ENCODE assay signal across 12 mouse cellular contexts in the genomic region with DNA sequence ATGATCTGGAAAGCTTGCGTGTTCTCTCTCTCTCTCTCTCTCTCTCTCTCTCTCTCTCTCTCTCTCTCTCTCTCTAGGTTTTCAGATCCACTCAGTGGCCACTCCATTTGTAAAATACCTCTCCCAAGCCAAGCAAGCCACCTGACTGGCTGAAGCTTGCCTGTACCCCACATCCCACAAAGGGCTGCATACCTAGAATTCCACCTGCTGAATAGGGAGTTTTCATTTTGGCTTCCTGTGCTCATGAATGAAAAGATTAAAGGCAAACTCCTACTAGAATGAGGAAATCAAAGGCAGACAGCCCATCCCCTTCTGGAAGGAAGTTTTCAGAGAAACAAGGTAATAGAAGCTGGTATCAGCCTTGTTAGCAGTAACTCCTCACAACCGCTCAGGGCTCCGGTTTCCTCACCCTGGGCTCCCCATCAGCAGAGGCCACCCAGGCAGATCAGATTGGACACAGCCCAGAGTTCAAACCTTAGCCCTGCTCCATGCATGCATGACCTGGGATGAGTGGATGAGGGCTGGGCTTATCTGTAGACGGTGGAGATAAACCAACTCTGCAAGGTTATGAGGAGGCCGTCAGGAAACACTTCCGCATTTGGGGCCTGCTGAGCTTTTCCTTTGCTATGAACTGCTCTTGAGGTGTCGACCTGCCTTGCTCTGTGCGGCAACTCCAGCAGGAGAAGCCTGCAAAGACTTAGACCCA.
A peak's percentile ranks its signal among the peaks of the same experiment; 100 is the strongest.
DNase-seq lines count a peak whose midpoint lies in the region; ATAC-seq and TF ChIP-seq lines count a peak whose summit lies in the region.
"Had no signal": no experiment of that assay in that cellular context is flagged by ENCODE, and none has a peak within 500 bp of the region (broad histone marks: within the 10 kb centered on the region; RNA-seq: fewer than 3 reads in every experiment).

No protein-coding gene starts in this region.

- no peak for TF ChIP-seq CTCF in kidney, adult 2 months (conservative IDR thresholded peaks at IDR 0.05; ENCODE audit: insufficient read depth, insufficient read length, low read depth, low read length)
- TF ChIP-seq CTCF in MEL (IDR thresholded peaks at IDR 0.05 in 2 of 3, conservative IDR thresholded peaks at IDR 0.05 in 1 of 3; ENCODE audit: control insufficient read depth in 1 of 3, insufficient read depth in 1 of 3, low read depth in 2 of 3, low read length in 3 of 3, poor library complexity in 1 of 3, severe bottlenecking in 1 of 3): no peak

- no peaks in the 10 kb centered on the region for H3K36me3 ChIP-seq in kidney, adult 2 months (ENCODE audit: control insufficient read depth, insufficient read depth, low read length)
- H3K36me3 ChIP-seq in MEL (ENCODE audit: control insufficient read depth in 1 of 2, insufficient read depth in 2 of 2, low read length in 2 of 2): peaks cover 0 to 11% of the 10 kb centered on the region in 2 experiments; a peak in 2 of 4 replicates
- no peaks in the 10 kb centered on the region for H3K36me3 ChIP-seq in intestine, embryonic 16.5 days (ENCODE audit: control insufficient read depth, insufficient read depth, low read length)

- H3K4me2 ChIP-seq in intestine, embryonic 16.5 days (ENCODE audit: low read depth, low read length): peak overlapping the region; percentile 41

- TF ChIP-seq POLR2A in kidney, adult 2 months (IDR thresholded peaks at IDR 0.05; ENCODE audit: low read depth, low read length): no peak
- TF ChIP-seq POLR2A in MEL (IDR thresholded peaks at IDR 0.05; ENCODE audit: control insufficient read depth in 1 of 2, insufficient read depth in 1 of 2, low read depth in 1 of 2, low read length in 2 of 2, poor library complexity in 1 of 2): no peak

- no peaks in the 10 kb centered on the region for H3K9me3 ChIP-seq in MEL (replicated peaks; ENCODE audit: insufficient read depth, low read length)
- H3K9me3 ChIP-seq in intestine, embryonic 16.5 days (ENCODE audit: control insufficient read depth, low read length): no peaks in the 10 kb centered on the region

- H3K9ac ChIP-seq in MEL (ENCODE audit: control insufficient read depth, low read depth, low read length, poor library complexity, severe bottlenecking): no peak overlapping the region
- H3K9ac ChIP-seq in intestine, embryonic 16.5 days (ENCODE audit: low read depth, low read length): no peak overlapping the region; the same call in 1 of the 2 replicates

- H3K4me3 ChIP-seq in kidney, adult 2 months (ENCODE audit: insufficient read depth, low read depth, low read length): no peak overlapping the region
- H3K4me3 ChIP-seq in MEL (ENCODE audit: control insufficient read depth in 1 of 2, insufficient read depth in 1 of 2, low read depth in 2 of 2, low read length in 2 of 2): no peak overlapping the region
- peak overlapping the region; percentile 18 for H3K4me3 ChIP-seq in intestine, embryonic 16.5 days (ENCODE audit: low read length)

- peak; percentile 21 for DNase-seq in kidney, adult 2 months
- DNase-seq in kidney, adult 18-20 months: no peak
- peak; percentile 73 for DNase-seq in MEL (ENCODE audit: low read depth, low spot score)
- peak; percentile 22 for DNase-seq in MEL-GATA-1-ER (ENCODE audit: extremely low read depth, low read depth)
- DNase-seq in natural killer cell, adult 2 months (ENCODE audit: low spot score in 2 of 2): no peak
- no peak for DNase-seq in spleen, postnatal 36 days (ENCODE audit: low spot score in 2 of 2)
- DNase-seq: cerebellum, adult 18-20 months; gastrocnemius, postnatal 36 days; left cerebral cortex, postnatal 4 days had no signal

- peaks cover 43% of the 10 kb centered on the region for H3K4me1 ChIP-seq in kidney, adult 2 months (ENCODE audit: control insufficient read depth, insufficient read depth, low read length)
- H3K4me1 ChIP-seq in MEL (ENCODE audit: control insufficient read depth in 1 of 2, insufficient read depth in 2 of 2, low read length in 2 of 2): peaks cover 0 to 22% of the 10 kb centered on the region in 2 experiments; a peak in 2 of 4 replicates
- H3K4me1 ChIP-seq in intestine, embryonic 16.5 days (ENCODE audit: control insufficient read depth, insufficient read depth, low read length): peaks cover 37% of the 10 kb centered on the region

- 50% methylated on average over 8 of the region's 8 CpGs for WGBS in kidney, adult 2 months
- 46% methylated on average over 8 of the region's 8 CpGs for WGBS in intestine, embryonic 16.5 days

- TF ChIP-seq RAD21 in MEL (IDR thresholded peaks at IDR 0.05; ENCODE audit: low read depth, low read length): no peak

- no peaks in the 10 kb centered on the region for H3K27me3 ChIP-seq in kidney, adult 2 months (replicated peaks; ENCODE audit: control insufficient read depth, insufficient read depth, low read length)
- H3K27me3 ChIP-seq in MEL (ENCODE audit: control insufficient read depth in 1 of 2, insufficient read depth in 2 of 2, low read length in 2 of 2): no peaks in the 10 kb centered on the region
- no peaks in the 10 kb centered on the region for H3K27me3 ChIP-seq in intestine, embryonic 16.5 days (replicated peaks; ENCODE audit: control insufficient read depth, insufficient read depth, low read length)

- no peak overlapping the region for H3K27ac ChIP-seq in kidney, adult 2 months (ENCODE audit: insufficient read depth, low read depth, low read length)
- H3K27ac ChIP-seq in MEL (ENCODE audit: control insufficient read depth, low read depth, low read length): peak overlapping the region; percentile 18; the same call in 1 of the 2 replicates
- peak overlapping the region; percentile 68 for H3K27ac ChIP-seq in intestine, embryonic 16.5 days (ENCODE audit: low read length)
- H3K27ac ChIP-seq: hindbrain, postnatal 0 days had no signal

- peak; percentile 23 to 71; a peak in 3 of 4 replicates for TF ChIP-seq EP300 in MEL (IDR thresholded peaks at IDR 0.05; ENCODE audit: low read depth in 1 of 2, low read length in 2 of 2)

- peak; percentile 81 for ATAC-seq in intestine, embryonic 16.5 days
- ATAC-seq: forebrain, embryonic 16.5 days; hindbrain, postnatal 0 days had no signal

- H3K79me2 ChIP-seq in MEL (ENCODE audit: control insufficient read depth, insufficient read depth, low read length, poor library complexity): no peaks in the 10 kb centered on the region

TF ChIP-seq in MEL, 35 proteins besides CTCF, POLR2A, EP300 and RAD21:
- TF ChIP-seq GATA1 (IDR thresholded peaks at IDR 0.05; ENCODE audit: low read depth, low read length) (peak; percentile 89), ETS1 (IDR thresholded peaks at IDR 0.05; ENCODE audit: low read depth, low read length) (peak; percentile 40; the same call in 1 of the 2 replicates), MXI1 (IDR thresholded peaks at IDR 0.05; ENCODE audit: low read depth, low read length) (peak; percentile 38; the same call in 1 of the 2 replicates), MYC (IDR thresholded peaks at IDR 0.05; ENCODE audit: low read depth, low read length) (0 out of 2 replicates have a peak, but pooled peaks have one; percentile 31), ZC3H11A (IDR thresholded peaks at IDR 0.05; ENCODE audit: low read depth, low read length) (no peak), BHLHE40 (IDR thresholded peaks at IDR 0.05; ENCODE audit: borderline replicate concordance, low read depth, low read length) (no peak), RCOR1 (IDR thresholded peaks at IDR 0.05; ENCODE audit: low read depth, low read length) (peak; percentile 74), ELF1 (IDR thresholded peaks at IDR 0.05; ENCODE audit: low read depth, low read length) (peak; percentile 79), HCFC1 (IDR thresholded peaks at IDR 0.05; ENCODE audit: low read depth, low read length) (0 out of 2 replicates have a peak, but pooled peaks have one; percentile 25), TCF12 (IDR thresholded peaks at IDR 0.05; ENCODE audit: low read depth, low read length) (no peak), SIN3A (IDR thresholded peaks at IDR 0.05; ENCODE audit: low read length) (0 out of 2 replicates have a peak, but pooled peaks have one; percentile 26)

Comparison
In these comparisons a context has a peak if more than half of its experiments do, and no peak if none do; other contexts are left out.
1. DNase-seq: peak in kidney, adult 2 months (single experiment), MEL (single experiment) and MEL-GATA-1-ER (single experiment); none in kidney, adult 18-20 months (single experiment), natural killer cell, adult 2 months (0 of 2) and spleen, postnatal 36 days (0 of 2).